Mouse (Mus musculus): ENCODE data around the gene Hoxd4.

GRCm38 (mm10) chr2:74746298-74746921 is 34.7 kb downstream of the Hoxd4 start:
- TF ChIP-seq POLR2A (IDR thresholded peaks at IDR 0.05; ENCODE audit: insufficient read length, low read depth) (no peak), MYOD1 (IDR thresholded peaks at IDR 0.05; ENCODE audit: control insufficient read depth in 1 of 3, insufficient read length in 2 of 3, low read depth in 2 of 3) (no peak), TCF12 (IDR thresholded peaks at IDR 0.05; ENCODE audit: insufficient read depth, poor library complexity, severe bottlenecking) (no peak), POLR2AphosphoS2 (IDR thresholded peaks at IDR 0.05; ENCODE audit: insufficient read length, low read depth) (no peak), CEBPB (IDR thresholded peaks at IDR 0.05; ENCODE audit: insufficient read depth, poor library complexity, severe bottlenecking) (no peak), E2F4 (IDR thresholded peaks at IDR 0.05; ENCODE audit: insufficient read depth) (no peak), USF1 (IDR thresholded peaks at IDR 0.05; ENCODE audit: low read depth) (no peak), MYOG (IDR thresholded peaks at IDR 0.05; ENCODE audit: control insufficient read depth in 1 of 3, insufficient read depth in 1 of 3, insufficient read length in 2 of 3, low read depth in 2 of 3) (no peak), TCF3 (IDR thresholded peaks at IDR 0.05; ENCODE audit: insufficient read length, low read depth) (no peak)

Data from myocyte (in vitro differentiated cells).